Mouse (Mus musculus) sigmoid colon, adult 10 weeks (tissue): ENCODE data around the gene Prdm1. TPM values are rescaled to one million over a fixed set of nuclear protein-coding genes. Genes with fewer than 3 reads are reported as not detected.

Source experiments
- polyA plus RNA-seq: library from polyadenylated mRNA; stranded (reverse); fragments of 350-450 nt; fragmentation: Illumina TruSeq; extraction: RNeasy Lipid Tissue Mini Kit (QIAGEN cat#74804); gene quantifications from one replicate; pipeline ENCODE4 v1.2.3, GENCODE M21; 2014; ENCODE audit warnings: low read depth, low replicate concordance

Prdm1 gene
- polyA plus RNA-seq = 6.3 TPM

GRCm38 (mm10) chr10:44528291-44529082 is at the start of gene Prdm1:
Prdm1 (minus strand) TSS chr10:44528501.

